Mouse (Mus musculus): ENCODE measurements around the gene Ulk1.
A peak's percentile ranks its signal among the peaks of the same experiment; 100 is the strongest.

DNA sequence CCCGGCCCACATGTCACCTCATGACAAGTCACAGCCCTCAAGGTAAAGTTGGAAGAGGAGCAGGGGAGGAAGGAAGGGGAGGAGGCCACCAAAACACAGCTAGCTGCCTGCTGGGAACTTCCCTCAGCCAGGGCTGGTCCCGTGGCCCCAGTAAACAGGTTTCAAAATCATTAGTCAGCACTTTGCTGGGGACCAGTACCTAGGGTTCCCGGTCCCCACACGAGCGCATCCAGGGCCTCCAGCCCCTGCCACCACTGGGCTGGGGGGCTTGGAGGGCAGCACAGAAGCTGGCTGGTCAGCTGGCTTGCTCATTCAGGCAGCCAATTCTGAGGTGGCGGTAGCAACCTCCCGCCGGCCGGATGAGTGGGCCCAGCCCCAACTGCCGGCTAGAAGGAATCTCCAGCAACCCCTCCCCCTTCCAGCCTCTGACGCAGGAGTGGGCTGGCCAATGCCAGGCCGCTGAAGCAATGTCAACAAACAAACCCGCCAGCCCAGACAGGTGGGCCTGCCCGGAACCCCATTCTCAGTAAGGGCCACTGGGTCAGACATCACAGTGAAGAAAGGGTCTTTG lies 1.8 kb downstream of the Ulk1 start:
- no peak for TF ChIP-seq ZC3H11A (IDR thresholded peaks at IDR 0.05; ENCODE audit: borderline replicate concordance, low read depth, low read length)
- TF ChIP-seq CHD2 (IDR thresholded peaks at IDR 0.05; ENCODE audit: low read depth, low read length) = no peak
- no peak for TF ChIP-seq ZNF384 (IDR thresholded peaks at IDR 0.05; ENCODE audit: low read depth, low read length)
- peak; percentile 96 for TF ChIP-seq MAFK (IDR thresholded peaks at IDR 0.05; ENCODE audit: insufficient read depth, low read depth, low read length)

Measured in ES-E14 (cell line).